Mouse (Mus musculus) gastrocnemius, adult 8-10 months (tissue): ENCODE results near the gene Micu1. TPM values are rescaled to one million over a fixed set of nuclear protein-coding genes. Genes with fewer than 3 reads are reported as not detected.

Experiments used
- DNase-seq, 2 experiments: peaks; one replicate each; pipeline ENCODE4 v3.0.0; 2022; ENCODE audit warnings: low spot score in 2 of 2
- total RNA-seq, 4 experiments: library from RNA; stranded (reverse); gene quantifications; 2 replicates each; pipeline ENCODE4 v1.2.4; 2022

The Micu1 gene
- total RNA-seq, 4 experiments from 2014 or later, result 50.7 to 57.9 (median 55.4) TPM

DNA sequence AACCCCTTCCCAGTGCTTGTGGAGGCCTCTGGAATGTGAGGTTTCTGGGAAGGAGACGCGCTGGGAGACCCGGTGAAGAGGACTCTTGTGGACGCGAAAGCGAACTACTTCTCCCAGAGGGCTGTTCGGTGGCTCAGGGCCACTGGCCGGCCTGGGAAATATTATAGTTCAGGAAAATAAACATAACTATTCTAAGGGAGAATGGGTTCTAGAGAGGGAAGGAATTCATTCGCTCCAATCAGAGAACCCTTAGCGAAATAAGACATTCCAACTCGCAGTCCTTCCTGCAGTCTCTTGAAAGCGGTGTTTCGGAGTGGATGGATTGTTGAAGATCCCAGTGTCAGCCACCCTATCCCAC is 177.7 kb downstream of the Micu1 start:
- DNase-seq, result no peak

DNA sequence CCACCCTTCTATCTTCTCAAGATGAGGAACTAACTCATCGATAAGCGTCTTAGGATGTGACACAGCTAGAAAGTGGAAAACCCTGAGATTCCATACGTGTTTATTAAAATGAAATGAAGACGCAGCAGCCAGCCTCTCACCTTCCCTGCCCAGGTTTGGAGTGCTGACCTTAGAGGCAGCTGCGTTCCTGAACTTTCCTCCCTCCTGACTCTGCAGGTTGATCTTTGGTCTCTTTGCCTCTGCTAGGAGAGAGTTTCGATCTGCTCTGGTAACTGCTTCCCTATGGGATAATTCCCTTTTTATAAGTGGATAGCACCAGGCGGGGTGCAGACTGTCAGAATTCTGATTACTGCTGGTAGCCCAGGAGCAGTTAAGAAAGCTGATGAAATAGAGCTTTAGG is 178.6 kb downstream of the Micu1 start:
- DNase-seq, result no peak

DNA sequence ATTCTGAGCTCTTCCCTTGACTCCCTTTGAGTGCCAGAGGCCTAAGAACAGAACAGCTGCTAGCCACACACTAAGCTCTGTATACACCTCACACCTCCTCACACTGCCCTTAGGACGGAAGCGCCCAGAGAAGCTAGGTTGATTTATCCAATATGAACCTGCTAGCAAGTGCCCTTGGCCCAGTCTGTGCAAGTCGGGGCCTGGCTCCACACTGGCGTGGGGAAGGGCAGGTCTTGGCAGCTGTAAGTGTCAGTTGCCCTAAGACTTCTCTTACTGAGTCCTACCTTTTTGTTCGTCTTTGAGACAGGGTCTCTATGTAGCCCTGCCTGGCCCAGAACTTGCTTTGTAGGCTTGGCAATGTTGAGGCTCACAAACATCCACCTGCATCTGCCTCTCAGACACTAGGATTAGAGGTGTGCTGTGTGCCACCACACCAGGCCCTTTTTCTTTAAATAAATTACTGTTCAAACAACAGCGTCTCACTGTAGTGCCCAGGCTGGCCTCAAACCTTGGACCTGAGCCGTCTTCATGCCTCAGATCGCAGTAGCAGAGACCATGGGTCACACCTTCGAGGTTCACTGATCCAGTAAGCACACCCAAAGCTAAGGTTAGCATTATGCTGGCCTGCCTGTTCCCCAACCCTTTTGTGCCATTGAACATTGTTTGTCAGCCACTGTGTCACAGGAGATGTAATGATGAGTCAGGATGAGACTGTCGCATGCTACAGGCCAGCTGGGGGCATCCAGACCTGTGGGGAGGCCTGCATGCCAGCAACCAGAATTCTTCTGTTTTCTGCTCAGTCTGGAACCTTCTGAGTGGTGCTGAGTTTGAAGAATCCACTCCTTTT is 182.3 kb downstream of the Micu1 start:
- no peak for DNase-seq

DNA sequence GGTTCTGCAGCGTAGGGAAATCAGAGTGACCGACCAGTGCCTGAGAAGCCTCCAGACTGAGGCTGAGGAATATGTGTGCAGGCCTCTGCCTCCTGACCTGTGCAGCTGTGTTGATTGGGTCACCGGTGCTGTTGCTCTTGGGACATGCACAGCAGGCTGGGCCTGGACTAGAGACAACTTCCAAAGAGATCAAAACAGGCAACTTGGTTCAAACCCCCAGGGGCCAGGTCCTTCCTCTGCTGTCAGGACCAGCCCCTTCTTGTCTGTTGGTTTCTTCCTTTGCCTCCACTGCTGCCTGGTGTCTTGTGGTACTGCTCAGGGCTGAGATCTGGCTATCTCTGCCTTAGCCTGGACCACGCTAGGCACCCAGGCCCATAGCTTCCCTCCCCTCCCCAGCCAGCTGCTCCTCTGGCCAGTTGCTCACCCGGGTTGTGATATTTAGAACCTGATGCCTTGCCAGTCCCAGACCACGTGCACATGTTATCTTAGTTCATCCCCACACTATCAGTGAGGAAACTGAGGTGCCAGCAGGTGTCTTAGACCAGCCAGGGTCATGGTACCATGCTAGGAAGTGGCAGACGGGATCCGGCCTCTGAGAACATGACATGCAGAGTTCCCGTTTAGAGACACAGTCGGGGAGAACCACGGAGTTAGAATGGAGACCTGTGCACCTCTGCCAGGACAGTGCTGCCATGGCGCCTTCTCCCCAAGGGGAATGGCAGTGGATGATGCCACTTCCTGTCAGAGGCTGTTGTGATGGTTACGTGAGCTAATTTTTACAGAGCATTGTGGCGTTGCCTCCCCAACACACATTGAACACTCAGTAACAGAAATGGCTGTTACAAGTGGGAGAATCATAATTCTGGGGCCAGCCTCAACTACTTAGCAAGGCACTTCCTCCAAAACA is 183.2 kb downstream of the Micu1 start:
- DNase-seq, result no peak

DNA sequence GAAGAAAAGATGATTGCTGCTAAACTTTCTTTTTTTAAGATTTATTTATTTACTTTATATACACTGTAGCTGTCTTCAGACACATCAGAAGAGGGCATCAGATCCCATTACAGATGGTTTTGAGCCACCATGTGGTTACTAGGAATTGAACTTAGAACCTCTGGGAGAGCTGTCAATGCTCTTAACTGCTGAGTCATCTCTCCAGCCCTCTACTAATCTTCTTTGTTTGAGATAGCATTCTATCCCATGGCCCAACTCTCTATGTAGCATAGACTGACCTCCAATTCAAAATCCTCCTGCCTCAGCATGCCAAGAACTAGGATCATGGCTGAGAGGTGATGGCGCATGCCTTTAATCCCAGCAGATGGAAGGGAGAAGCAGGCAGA is 183.8 kb downstream of the Micu1 start:
- DNase-seq, result no peak

DNA sequence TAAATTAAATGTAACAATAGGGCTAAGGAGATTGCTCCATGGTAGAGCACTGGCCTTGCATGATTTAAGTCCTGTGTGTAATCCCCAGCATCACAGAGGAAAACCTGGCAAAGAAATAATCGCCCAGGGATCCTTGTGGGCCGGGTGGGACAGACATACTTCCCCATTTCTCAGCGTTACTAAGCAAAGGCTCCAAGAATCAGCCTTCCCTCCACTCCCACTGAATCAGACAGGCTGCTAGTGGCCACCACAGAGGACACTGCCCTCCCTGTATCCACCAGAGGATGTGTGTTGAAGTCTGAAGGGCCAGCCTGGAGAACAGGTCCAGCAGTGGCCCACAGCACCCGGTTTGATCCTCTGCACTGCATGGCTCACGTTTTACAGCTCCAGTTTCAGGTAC is 185.2 kb downstream of the Micu1 start:
- DNase-seq, result no peak

DNA sequence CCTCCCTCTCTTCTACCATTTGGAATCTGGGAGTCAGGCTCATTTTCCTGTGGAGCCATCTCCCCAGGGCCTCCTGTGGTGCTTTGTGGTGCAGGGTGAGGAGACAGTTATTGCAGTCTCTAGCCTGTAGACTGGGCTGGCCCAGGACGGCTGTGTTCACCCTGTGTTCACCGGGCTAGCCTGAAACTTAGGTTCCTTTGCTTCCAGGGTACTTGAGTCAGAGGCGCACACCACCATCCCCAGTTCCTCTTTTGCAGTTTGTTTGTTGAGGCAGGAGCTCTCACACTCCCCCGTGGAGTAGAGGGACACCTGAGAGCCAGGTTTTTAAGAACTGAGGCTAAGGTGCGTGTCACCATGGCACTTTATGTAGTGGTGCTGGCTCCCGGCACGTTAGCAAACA is 187.1 kb downstream of the Micu1 start:
- DNase-seq, result no peak

DNA sequence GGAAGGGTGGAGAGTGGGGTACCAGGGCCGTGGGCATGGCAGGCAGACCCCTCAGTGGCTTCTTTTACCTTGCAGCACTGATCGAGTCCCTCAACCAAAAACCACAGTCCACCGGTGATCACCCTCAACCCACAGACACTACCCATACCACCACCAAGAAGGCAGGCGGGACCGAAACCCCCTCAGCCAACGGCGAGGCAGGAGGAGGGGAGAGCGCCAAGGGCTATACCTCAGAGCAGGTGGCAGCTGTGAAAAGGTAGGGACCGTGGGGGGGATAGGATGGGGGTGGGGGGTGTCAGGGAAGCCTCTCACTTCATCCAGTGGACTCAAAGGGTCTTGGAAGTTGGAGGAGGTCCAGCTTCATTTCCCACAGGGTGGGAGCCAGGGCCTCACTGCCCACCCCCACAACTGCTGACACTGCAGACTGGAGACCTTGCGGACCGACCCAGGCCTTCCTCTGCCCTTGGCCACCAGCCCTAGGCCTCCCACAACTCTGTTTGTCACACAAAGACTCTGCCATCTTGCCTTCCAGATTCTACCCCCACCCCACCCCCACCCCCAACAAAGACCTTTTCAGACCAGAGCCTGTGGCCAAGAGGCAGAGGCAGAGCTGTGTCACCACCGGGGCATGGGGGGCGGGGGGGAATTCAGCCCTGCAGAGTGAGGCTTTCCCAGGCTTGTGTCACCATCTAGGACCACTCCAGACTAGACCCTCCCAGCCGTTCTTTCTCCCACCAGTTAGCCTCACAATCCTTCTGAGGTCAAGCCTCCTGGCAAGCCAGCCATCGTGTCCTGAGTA is 187.9 kb downstream of the Micu1 start:
- no peak for DNase-seq

DNA sequence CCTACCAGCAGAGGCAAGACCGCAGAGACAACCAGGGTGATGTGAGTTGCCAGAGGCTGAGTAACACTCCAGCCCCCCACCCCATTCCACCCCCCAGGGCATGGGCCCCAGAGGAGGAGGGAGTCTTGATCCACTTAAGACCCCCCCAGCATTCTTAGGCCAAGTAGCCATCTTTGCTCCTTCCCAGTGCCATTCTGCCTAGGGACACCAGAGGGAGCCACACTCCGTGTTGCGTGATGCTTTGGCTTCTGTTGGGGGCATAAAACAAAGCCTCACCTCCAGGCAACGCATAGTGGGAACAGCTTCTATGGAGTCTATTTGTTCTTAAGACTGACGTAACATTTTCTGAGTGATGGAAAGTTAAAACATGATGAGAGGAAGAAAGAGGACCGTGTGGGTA is 190.7 kb downstream of the Micu1 start:
- no peak for DNase-seq

DNA sequence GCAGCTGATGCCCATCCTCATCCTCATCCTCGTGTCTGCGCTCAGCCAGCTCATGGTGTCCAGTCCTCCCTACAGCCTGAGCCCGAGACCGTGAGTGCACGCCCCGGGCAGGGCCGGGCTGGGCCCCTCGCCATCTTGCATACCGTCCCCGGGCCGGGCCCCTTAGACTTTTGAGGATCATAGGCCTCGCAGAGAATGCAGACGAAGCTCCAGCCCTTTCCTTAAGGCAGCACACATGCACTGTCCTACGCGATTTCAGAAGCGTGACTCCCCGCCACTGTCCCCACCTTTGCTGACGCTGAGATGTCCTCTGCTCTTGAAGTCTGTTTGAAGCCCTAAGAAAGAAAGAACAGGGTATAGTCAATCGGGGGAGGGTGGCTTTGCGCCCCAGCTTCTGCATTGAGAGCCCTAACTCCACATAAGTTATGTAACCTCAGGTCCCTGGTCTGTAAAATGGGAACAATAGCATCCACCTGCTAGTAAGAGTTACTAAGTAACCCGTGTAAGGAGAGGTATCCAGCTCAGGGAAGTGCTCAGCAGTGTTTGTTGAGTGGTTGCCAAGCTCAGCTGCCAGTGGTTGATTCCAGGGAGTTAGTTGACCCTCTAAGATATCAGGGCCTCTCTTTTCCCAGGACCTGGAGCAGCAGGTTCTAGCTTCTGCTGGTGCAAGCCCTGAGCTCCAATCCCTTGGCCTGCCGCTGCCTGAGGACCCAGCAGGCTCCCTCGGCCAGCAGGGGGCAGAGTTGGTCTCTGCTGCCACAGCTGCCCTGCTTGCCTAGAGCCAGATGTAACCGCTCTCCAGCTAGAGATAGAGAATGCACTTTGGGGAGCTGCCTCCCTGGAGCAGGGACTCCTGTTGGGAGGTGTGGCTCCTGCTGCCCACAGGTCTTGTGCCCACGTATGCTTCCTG is 192.2 kb downstream of the Micu1 start:
- DNase-seq, result peak; percentile 69

DNA sequence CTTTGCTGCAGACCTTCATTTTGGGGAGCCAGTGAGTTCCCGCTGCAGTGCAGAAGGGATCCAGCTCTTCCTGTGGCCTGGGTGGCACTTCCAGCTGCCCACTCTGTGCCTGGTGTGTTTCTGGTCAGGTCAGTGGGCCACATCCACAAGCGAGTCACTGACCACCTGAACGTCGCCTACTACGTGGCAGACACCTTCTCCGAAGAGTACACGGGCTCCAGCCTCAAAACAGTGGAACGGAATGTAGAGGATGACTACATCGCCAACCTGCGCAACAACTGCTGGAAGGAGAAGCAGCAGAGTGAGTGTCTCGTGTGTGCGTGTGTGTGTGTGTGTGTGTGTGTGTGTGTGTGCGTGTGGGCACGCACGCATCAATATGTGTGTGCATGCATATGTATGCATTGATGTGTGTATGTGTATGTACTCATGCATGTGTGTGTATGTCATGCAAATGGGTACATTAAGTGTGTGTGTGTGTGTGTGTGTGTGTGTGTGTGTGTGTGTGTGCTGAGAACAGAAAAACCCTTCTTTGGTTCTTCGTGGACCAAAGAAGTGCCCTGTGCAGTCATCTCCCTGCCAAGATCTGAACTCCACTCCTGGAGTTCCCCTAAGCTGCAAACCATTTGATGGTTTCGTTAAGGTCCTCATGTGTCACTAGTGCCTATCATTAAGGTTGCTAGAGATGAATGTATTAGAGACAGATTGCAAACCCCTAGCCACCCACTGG is 193.3 kb downstream of the Micu1 start:
- no peak for DNase-seq

DNA sequence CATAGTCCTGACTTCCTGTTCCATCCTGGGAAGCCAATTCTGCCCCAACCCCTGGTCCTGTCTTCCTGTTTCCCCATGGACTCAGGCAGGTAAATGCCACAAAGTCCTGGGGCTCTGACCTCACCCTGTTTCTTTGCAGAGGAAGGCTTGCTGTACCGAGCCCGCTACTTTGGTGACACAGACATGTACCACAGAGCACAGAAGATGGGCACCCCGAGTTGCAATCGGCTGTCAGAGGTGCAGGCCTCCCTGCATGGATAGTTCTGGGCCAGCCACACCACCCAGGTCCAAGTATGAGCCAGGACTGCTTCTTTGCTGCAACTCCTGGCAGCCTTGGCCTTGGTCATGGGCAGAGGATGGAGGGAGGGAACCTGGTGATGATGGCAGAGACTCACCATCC is 193.9 kb downstream of the Micu1 start:
- no peak for DNase-seq

DNA sequence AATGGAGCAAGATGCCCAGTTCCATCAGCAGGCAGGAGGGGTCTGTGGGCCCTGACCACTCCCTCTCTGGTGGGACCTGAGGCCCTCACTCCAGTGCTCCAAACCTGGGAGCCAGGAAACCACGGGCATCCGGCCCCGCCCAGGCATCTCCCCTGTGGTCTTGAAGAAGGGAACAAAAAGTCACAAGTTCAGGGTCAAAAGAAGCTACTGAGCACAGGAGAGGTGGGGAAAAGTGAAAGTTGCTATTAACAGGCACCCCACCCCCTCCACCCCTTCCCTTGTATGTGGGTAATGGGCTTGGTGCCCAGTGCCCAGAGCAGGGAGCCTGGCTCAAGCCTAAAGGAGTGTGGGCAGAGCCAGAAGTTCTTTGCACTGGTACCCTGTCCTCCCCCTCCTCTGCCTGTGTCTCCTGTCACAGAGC is 194.6 kb downstream of the Micu1 start:
- no peak for DNase-seq

DNA sequence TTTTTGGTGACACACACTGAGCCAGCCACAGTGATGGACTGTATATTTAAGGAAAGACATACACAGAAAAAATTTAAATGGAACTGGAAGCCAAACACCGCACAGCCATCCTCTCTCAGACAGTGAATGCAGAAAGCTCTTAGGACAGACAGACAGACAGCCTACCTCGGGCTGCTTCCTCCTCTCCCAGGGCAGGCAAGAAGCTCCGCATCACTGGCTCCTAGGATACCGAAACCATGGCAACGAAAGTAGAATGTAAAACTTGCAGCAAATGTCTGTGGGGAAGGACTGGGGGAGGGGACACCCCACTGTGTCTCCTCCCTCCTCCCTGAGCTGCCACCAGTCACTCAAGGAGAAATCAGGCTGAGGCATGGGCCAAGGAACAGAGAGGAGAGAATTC is 195.2 kb downstream of the Micu1 start:
- DNase-seq, result no peak

DNA sequence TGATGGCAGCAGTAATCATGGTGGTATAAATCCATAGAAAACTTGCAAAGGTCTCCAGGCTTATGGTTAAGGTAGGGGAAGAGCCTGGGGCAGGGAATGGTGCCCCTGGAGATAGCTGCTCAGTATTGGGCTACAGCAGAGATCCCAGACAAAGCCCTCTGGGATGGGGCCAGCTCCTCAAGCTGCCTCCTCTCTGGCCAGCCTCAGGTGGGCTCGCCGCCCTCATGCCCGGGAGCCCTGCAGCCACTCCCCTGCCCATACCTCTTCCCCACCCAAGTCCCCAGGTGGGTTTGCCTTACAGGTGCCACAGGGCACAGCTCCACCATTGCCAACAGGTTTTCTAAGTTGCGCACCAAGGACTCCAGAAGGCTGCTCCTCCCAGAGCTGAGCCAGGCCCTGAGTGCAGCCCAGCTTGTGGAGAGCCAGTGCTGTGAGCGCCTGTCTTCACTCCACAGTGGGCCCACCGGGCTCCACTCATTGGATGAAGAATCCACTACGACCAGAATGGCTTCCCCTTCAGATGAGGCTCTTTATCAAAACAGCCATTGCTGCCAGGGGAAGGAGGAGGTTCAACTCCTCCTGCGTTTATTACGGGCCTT is 196.0 kb downstream of the Micu1 start:
- no peak for DNase-seq

DNA sequence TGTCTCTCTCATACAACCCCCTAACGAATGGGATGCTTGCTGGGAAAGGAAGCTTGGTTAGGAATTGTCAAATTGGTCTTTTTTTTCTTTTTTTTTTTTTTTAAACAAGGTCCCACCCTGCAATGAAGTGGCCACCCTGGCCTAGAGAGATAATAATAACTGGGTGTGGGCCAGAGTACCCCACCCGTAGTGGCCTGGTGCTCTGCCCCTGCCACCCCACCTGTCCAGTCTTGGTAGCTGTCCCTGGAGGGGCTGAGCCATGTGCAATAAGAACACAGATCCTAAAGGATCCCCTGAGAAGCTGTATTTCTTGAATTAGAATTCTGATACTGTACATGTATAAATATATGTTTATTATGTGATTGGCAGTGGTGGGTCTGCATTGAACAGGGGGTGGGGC is 196.7 kb downstream of the Micu1 start:
- no peak for DNase-seq

DNA sequence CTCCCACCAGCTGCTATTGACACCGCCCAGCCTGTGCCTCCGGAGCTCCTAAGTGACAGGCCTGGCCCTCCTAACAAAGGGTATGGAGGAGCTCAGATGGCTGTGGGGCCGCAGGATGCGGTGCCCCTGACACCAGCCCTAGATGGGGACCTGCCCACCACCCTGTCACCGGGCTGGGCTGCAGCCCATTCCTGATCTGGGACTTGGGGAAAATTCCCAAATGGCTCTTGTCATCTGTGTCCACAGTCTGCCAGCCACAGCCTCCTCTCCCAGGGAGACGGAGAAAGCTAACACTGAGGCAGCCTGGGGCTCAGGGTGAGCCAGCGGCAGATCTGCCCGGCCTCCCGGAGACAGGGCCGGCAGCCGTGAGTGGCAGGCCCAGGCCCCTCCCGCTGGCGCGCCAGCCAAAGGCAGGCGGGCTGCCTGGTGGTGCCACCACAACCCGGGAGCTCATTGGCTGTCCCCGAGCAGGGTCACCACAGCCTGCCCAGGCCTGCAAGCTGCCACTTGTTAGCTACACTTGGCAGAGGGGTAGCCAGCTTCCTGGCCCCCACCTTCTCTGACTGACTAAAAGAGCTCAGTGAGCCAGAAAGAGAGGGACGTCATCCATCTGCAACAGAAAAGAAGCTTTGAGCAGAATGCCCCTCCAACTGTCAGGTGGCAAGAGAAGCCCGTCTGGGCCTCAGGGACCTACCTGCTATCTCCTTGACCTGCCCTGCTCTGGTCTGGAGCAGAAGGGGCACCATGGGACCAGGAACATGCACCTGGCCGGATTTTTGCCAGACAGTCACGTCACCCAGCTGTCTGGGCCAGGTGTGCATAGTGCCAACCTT is 197.3 kb downstream of the Micu1 start:
- DNase-seq, result peak in 1 of 2 experiments; percentile 74

DNA sequence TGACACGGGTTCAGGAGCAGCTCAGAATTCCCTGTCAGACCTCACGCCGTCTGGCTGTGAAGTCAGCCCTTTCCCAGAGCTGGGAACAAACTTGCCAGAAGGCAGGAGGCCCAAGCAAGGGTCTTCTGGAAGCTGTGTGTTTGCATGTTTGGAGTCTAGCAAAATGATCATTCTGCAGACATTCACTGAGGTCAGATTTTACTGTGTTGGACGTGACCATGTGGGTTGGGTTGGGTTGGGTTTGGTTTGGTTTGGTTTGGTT is 197.8 kb downstream of the Micu1 start:
- no peak for DNase-seq

DNA sequence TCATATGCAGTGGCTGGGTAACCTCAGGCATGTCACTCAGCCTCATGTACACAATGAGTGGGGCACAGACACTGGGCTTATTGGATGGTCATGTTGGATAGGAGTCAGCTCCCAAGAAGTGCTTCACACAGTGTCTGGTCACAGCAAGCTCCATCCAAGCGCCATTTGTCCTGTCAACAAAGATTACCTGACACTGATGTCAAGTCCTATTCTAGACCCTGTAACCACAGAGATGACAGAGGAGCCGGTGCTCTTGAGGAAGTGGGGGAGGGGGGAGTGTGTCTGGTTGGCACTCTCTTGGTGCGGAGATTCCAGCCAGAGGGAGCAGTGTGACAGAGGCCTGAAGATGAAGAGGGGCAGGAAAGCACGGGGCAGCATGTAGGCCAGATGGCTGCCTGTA is 198.7 kb downstream of the Micu1 start:
- DNase-seq, result no peak
